Mouse (Mus musculus) G1E (cell line): Measurements from ENCODE around the gene Gnaq. TPM values are rescaled to one million over a fixed set of nuclear protein-coding genes. Genes with fewer than 3 reads are reported as not detected.

Experiments used
- ATAC-seq: 2 replicates; pipeline ENCODE4 v1.8.0; 2016; ENCODE audit warnings: mild to moderate bottlenecking; ENCODE audit not compliant: insufficient number of reproducible peaks, poor library complexity, low FRiP score, severe bottlenecking; ENCODE audit errors: extremely low read depth
- DNase-seq: peaks from one replicate; pipeline ENCODE4 v3.0.0; 2012; ENCODE audit warnings: low spot score
- H3K27me3 ChIP-seq: 2 replicates; pipeline ENCODE4 v1.6.1; 2012; ENCODE audit warnings: mild to moderate bottlenecking, low read length, inconsistent platforms; ENCODE audit not compliant: insufficient read depth
- H3K36me3 ChIP-seq: replicated peaks from 2 replicates; pipeline ENCODE3; 2012; ENCODE audit warnings: mild to moderate bottlenecking, inconsistent platforms
- H3K4me1 ChIP-seq: 2 replicates; pipeline ENCODE4 v1.6.1; 2012; ENCODE audit warnings: low read depth, low read length, inconsistent platforms, mixed read lengths; ENCODE audit not compliant: insufficient read depth
- H3K4me3 ChIP-seq: 2 replicates; pipeline ENCODE4 v1.5.1; 2012; ENCODE audit warnings: low read depth, mild to moderate bottlenecking, inconsistent platforms, low read length, moderate library complexity, mixed read lengths
- H3K9me3 ChIP-seq: replicated peaks from 2 replicates; pipeline ENCODE4 v1.6.1; 2012; ENCODE audit warnings: inconsistent platforms
- CTCF ChIP-seq: IDR thresholded peaks from 2 replicates; pipeline ENCODE4 v1.5.1; 2012; ENCODE audit warnings: low read depth, low read length, inconsistent platforms, mixed read lengths
- GATA1 ChIP-seq: IDR thresholded peaks from 2 replicates; pipeline ENCODE4 v1.6.1; 2012; ENCODE audit warnings: borderline replicate concordance, low read length, inconsistent platforms, mixed read lengths
- GATA2 ChIP-seq: IDR thresholded peaks from 2 replicates; pipeline ENCODE4 v1.6.1; 2012; ENCODE audit warnings: low read depth, low read length, inconsistent platforms, borderline replicate concordance
- POLR2AphosphoS5 ChIP-seq: IDR thresholded peaks from 2 replicates; pipeline ENCODE4 v1.6.1; 2012; ENCODE audit warnings: low read depth, low read length, inconsistent platforms; ENCODE audit not compliant: insufficient replicate concordance
- TAL1 ChIP-seq: conservative IDR thresholded peaks from 2 replicates; pipeline ENCODE4 v1.6.1; 2012; ENCODE audit warnings: low read depth, low read length, inconsistent platforms, mixed read lengths
- polyA plus RNA-seq: library from polyadenylated mRNA; stranded (reverse); fragments of >175 nt; gene quantifications from 2 replicates; pipeline ENCODE4 v1.2.3, GENCODE M21; 2012
- total RNA-seq, 2 experiments: library from RNA; stranded (forward) in 1 of 2; stranded (reverse) in 1 of 2; fragments of 200-1000 nt in 1 of 2; fragments of >200 nt in 1 of 2; fragmentation: Nextera tagmentation in 1 of 2; gene quantifications; 2 replicates each; pipeline ENCODE4 v1.2.3; 2014 to 2017

Gnaq gene
- total and polyA plus RNA-seq, 3 experiments = 0.93 TPM; not detected in 2

DNA sequence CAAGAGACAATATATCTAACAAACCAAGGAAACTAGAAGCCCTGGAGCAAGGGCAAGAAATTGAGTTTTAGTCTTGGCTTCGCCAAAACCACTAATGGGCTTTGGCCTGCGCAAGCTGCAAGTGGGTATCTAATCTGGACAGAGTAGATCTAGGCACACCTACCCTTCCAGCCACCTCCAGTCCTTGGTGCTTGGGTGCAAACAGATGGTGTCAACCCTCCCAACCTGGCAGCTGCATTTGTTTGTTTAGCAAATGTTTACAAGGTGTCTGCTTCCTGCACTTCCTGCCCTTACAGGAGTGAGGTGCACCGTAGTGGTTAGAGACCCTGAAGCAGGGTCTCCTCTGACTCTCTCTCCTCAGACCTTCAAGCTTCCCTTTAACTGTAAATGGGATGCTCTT, 225.5 kb downstream of the Gnaq start:
- ATAC-seq = no peak
- Histone ChIP-seq H3K36me3 (no peaks in the 10 kb centered on the region), H3K27me3 (peaks cover 4% of the 10 kb centered on the region; the same call in 1 of the 2 replicates), H3K4me1 (no peaks in the 10 kb centered on the region), H3K4me3 (no peak overlapping the region), H3K9me3 (no peaks in the 10 kb centered on the region)
- TF ChIP-seq POLR2AphosphoS5 (no peak), GATA2 (no peak), TAL1 (no peak)
- no peak for DNase-seq

DNA sequence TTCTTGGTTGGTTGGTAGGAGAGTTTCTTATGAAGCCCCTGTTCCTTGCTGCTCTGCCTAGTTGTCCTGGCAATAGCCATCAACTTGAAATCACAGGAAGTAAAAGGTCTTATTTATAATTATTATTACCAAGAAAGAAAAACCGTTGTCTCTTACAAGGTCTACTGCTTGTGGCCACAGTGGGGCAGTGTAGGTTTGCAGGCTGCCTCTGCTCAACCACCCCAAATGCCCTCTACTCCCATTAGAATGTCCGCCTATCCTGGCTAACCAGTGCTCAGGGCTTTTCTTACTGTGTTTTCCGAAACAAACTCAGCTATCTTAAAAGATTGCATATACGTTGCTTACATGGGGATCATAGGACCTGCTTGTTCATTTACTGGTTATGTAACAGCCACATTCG, 226.3 kb downstream of the Gnaq start:
- Histone ChIP-seq H3K36me3 (no peaks in the 10 kb centered on the region), H3K9me3 (no peaks in the 10 kb centered on the region), H3K4me1 (no peaks in the 10 kb centered on the region), H3K4me3 (no peak overlapping the region), H3K27me3 (peaks cover 6% of the 10 kb centered on the region; the same call in 1 of the 2 replicates)
- ATAC-seq (no peak), DNase-seq (no peak)
- TF ChIP-seq POLR2AphosphoS5 (no peak), CTCF (no peak), TAL1 (no peak), GATA2 (no peak), GATA1 (no peak)

DNA sequence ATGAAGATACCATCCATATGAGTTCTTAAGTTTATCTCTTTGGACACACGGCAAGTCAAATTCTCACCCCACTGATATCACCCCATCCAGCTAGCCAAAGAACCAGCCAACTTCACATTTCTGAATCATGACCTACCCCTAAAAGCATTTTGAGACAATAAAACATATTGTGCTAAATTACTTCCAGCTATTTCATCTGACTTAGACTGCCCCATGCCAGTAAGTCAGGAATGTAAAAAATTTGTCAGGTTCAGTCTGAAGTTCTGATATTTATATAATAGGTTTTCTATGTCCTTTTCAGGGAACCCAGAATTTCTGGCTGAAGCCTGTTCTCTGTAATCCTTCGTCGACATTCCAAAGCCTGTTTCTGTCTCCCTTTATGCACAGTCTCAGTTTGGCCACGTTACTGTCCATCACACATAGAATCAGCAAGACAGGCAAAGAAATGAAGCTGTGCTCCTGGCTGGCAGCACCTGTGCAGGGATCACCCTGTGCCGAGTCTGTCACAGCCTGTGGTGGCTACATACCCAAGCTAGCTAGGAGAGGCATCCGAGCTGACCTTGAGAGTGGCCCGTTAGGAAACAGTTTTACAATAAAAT, 233.9 kb downstream of the Gnaq start:
- Histone ChIP-seq H3K4me1 (no peaks in the 10 kb centered on the region), H3K4me3 (no peak overlapping the region), H3K9me3 (no peaks in the 10 kb centered on the region), H3K27me3 (0 out of 2 replicates have a peak, but pooled peaks cover 4% of the 10 kb centered on the region), H3K36me3 (no peaks in the 10 kb centered on the region)
- ATAC-seq (no peak), DNase-seq (no peak)
- TF ChIP-seq GATA1 (no peak), CTCF (no peak), GATA2 (no peak), TAL1 (no peak), POLR2AphosphoS5 (no peak)

DNA sequence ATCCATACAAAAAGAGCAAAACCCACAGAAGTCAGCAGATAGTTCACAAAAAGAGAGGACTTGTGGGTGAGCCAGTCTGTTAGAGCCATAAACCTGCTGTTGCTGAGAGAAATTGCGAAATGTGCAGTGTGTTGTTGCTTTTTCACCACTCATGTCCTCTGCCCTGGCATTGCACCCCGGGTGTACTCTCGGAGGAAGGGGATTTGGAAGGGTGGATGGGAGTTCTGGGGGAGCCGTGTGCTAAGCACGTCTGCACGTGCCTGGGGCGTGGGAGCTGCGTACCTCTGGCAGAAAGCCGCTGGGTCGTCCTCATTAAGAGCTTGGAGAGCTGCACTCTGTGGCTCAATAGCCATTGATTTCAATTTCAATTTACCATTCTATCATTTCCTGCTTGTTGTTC, 234.6 kb downstream of the Gnaq start:
- no peak overlapping the region for H3K4me3 ChIP-seq
- H3K9me3 ChIP-seq = no peaks in the 10 kb centered on the region
- no peaks in the 10 kb centered on the region for H3K4me1 ChIP-seq
- H3K36me3 ChIP-seq = no peaks in the 10 kb centered on the region
- TF ChIP-seq GATA1 (no peak), POLR2AphosphoS5 (no peak), TAL1 (no peak), GATA2 (no peak), CTCF (no peak)
- DNase-seq = no peak
- H3K27me3 ChIP-seq = 0 out of 2 replicates have a peak, but pooled peaks cover 8% of the 10 kb centered on the region
- ATAC-seq = no peak

DNA sequence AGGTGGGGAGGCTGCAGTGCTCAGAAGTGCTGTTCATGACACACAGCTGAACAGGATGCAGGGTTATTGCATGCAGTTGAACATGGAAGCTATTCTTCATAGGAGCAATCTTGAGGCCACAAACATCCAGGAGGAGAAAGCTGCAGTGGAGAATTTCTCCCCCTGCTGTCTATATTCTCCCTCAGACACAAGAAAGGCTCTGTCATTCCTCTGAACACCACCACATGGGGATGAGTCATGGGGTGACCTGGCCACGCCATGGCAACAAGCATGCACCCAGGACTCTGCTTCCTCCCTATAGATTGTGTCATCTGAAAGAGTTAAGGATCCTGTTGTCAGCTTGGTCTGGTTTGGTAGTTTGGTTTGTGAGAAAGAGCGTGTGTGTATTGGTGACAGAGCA, 239.0 kb downstream of the Gnaq start:
- Histone ChIP-seq H3K27me3 (0 out of 2 replicates have a peak, but pooled peaks cover 4% of the 10 kb centered on the region), H3K4me3 (no peak overlapping the region), H3K36me3 (no peaks in the 10 kb centered on the region), H3K4me1 (no peaks in the 10 kb centered on the region), H3K9me3 (no peaks in the 10 kb centered on the region)
- TF ChIP-seq POLR2AphosphoS5 (no peak), GATA1 (no peak)
- DNase-seq (no peak), ATAC-seq (no peak)

DNA sequence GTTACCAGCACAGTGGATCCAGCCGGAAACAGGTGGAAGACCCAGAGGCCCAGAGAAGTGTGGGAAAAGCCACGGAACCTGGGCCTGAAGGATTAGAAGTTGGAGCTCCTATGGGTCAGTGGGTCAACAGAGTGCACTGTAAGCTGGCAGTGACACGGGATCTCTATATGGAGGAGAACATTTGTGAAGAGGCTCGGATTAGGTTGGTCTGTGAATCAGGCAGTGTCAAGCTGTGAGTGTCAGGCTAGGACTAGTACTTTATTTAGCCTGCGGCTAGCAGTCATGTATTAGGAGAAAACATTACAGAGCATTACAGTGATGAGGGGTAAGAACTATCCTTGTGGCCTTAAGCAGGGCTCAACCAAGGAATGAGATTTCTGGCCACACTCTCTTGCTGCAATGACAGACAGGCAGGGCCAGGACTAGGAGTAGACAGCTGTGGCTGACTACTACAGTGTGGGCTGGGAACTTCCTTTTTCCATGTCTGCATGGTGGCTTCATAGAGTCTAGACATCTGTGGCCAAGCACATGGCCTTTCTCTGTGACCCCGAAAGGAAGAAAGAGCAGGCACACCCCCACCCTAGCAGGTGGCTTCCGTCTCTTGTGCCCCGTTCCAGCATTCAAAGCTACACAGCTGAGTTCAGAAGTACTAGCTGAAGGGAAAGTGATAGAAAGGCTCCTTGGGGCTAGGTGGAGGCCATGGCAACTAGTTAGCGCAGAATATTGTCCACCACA, 240.3 kb downstream of the Gnaq start:
- no peak for DNase-seq
- no peak for ATAC-seq
- no peak for TF ChIP-seq GATA2
- TF ChIP-seq CTCF = no peak
- Histone ChIP-seq H3K4me1 (no peaks in the 10 kb centered on the region), H3K9me3 (no peaks in the 10 kb centered on the region), H3K36me3 (no peaks in the 10 kb centered on the region), H3K27me3 (0 out of 2 replicates have a peak, but pooled peaks cover 4% of the 10 kb centered on the region), H3K4me3 (no peak overlapping the region)
